Mouse (Mus musculus): ENCODE results near the gene P2ry6. TPM values are rescaled to one million over a fixed set of nuclear protein-coding genes. Genes with fewer than 3 reads are reported as not detected.

P2ry6 gene
- polyA plus RNA-seq, 1 experiment: 1.3 TPM

DNA sequence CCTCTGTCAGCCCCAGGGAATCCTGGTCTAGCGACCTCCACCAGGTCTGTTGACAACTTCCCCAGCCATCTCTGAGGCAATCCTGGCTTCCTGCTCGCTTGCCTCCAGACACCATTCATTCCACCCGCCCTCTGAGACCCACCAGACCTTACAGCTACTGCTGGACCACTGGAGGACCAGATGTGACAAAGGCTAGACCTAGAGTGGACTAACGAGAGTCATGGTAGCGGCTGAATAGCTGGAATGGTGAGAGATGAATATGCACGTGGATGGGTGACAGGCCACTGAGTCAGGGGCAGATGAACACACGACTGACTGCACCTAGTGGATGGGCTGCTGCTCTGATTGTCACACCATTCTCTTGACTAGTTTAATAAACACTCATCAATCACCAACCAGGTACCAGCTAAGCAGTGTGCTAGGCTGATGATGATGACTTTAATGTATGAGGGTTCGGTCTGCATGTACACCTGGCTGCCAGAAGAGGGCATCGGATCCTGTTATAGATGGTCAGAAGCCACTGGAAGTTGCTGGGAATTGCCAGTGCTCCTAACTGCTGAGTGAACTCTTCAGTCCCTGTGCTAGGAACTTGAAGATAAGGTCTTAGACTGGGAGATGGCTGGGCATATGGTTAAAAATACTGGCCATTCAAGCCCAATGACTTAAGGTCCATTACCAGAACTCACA is 71.9 kb downstream of the P2ry6 start:
- TF ChIP-seq POLR2A (IDR thresholded peaks at IDR 0.05; ENCODE audit: borderline replicate concordance, control insufficient read depth, low read depth, low read length) (no peak), CTCF (IDR thresholded peaks at IDR 0.05; ENCODE audit: control insufficient read depth, insufficient read depth, low read length) (peak; percentile 47)
- Histone ChIP-seq H3K4me1 (ENCODE audit: control insufficient read depth, insufficient read depth, low read length) (no peaks in the 10 kb centered on the region), H3K27ac (ENCODE audit: control insufficient read depth, insufficient read depth, low read depth, low read length, poor library complexity) (no peak overlapping the region), H3K4me3 (replicated peaks; ENCODE audit: control insufficient read depth, low read depth, low read length) (no peak overlapping the region)
- 60% methylated on average over 9 of the region's 9 CpGs for WGBS

DNA sequence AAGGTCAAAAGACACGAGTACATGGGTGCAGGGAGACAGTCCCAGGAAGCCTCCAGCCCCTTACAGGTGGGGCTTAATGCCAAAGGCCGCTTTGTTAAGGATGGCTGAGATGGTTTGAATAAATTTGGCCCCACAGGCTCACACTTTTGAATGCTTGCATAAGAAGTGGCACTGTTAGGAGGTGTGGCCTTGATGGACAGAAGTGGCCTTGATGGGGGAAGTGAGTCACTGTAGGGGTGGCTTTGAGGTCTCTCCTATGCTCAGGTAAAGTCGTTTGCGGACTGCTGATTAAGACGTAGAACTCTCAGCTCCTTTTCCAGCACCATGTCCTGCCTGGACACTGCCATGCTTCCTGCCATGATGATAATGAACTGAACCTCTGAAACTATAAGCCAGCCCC is 76.6 kb downstream of the P2ry6 start:
- 83% methylated on average over 5 of the region's 5 CpGs for WGBS

DNA sequence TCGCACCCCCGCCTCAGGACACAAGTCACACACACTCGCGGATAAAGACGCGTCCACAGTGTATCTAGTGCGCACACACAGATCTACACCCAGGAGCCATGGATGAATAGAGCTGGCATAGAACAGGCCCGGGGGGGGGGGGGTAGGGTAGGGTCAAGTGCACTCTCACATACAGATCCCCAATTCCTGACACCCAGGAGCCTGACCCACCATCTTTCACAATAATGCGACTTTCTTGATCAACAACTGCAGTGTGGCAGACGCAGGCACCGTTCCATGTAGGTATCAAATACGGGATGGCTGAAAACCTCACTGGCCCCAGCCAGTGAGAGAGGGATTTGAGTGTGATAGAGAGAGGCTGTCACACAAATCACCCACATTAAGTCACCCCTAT is 79.6 kb downstream of the P2ry6 start:
- Histone ChIP-seq H3K27ac (ENCODE audit: control insufficient read depth, insufficient read depth, low read depth, low read length, poor library complexity) (no peak overlapping the region; the same call in 1 of the 2 replicates), H3K4me1 (ENCODE audit: control insufficient read depth, insufficient read depth, low read length) (no peaks in the 10 kb centered on the region; the same call in 1 of the 2 replicates), H3K4me3 (replicated peaks; ENCODE audit: control insufficient read depth, low read depth, low read length) (no peak overlapping the region)
- 5% methylated on average over 12 of the region's 12 CpGs for WGBS
- no peak for TF ChIP-seq POLR2A (IDR thresholded peaks at IDR 0.05; ENCODE audit: borderline replicate concordance, control insufficient read depth, low read depth, low read length)
- TF ChIP-seq CTCF (IDR thresholded peaks at IDR 0.05; ENCODE audit: control insufficient read depth, insufficient read depth, low read length): no peak

More for the DNA sequence above, 76.6 kb downstream of the P2ry6 start:
- Histone ChIP-seq H3K4me1 (ENCODE audit: control insufficient read depth, insufficient read depth, low read length) (no peaks in the 10 kb centered on the region; the same call in 1 of the 2 replicates), H3K27ac (ENCODE audit: control insufficient read depth, insufficient read depth, low read depth, low read length, poor library complexity) (no peak overlapping the region), H3K4me3 (replicated peaks; ENCODE audit: control insufficient read depth, low read depth, low read length) (no peak overlapping the region)
- TF ChIP-seq CTCF (IDR thresholded peaks at IDR 0.05; ENCODE audit: control insufficient read depth, insufficient read depth, low read length): no peak
- TF ChIP-seq POLR2A (IDR thresholded peaks at IDR 0.05; ENCODE audit: borderline replicate concordance, control insufficient read depth, low read depth, low read length): no peak

DNA sequence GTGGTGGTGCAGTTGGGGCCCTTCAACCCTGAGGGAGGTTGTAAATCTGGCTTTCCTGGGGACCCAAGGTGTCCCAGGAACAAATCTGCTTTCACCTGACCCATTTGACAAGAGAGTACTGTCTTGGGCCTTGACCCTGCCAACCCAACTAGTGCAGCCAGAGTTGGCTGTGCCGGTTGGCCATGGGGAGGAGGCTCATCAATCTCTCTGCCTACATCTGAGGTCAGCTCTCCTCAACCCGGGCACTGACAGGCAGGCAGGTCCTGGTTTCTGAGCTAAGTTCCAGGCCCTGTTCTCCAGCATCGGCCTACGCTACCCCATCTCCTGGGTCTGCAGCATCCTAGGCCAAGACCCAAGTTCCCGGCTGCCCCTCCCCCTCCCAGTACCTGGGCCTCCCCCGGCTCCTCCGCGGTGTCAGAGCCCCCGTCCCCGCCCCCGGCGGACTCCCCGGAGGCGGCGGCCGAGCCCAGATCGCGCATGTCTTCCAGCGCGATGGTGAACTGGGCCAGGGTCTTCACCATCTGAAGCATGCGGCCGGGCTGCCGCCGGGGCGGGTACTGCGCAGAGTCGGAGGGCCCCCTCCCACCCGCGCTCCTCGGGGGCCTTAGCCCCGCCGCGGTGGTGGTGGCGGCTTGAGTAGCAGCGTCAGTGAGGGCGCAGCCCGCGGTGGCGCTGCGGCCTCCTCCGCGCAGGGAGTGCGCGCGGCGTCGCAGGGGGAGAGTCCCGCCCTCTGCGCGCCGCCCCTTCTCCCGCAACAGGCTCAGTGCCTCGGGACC is 80.2 kb downstream of the P2ry6 start:
- Histone ChIP-seq H3K27ac (ENCODE audit: control insufficient read depth, insufficient read depth, low read depth, low read length, poor library complexity) (no peak overlapping the region; the same call in 1 of the 2 replicates), H3K4me3 (replicated peaks; ENCODE audit: control insufficient read depth, low read depth, low read length) (no peak overlapping the region), H3K4me1 (ENCODE audit: control insufficient read depth, insufficient read depth, low read length) (no peaks in the 10 kb centered on the region; the same call in 1 of the 2 replicates)
- TF ChIP-seq CTCF (IDR thresholded peaks at IDR 0.05; ENCODE audit: control insufficient read depth, insufficient read depth, low read length) (no peak), POLR2A (IDR thresholded peaks at IDR 0.05; ENCODE audit: borderline replicate concordance, control insufficient read depth, low read depth, low read length) (no peak)
- WGBS: 5% methylated on average over 53 of the region's 53 CpGs

DNA sequence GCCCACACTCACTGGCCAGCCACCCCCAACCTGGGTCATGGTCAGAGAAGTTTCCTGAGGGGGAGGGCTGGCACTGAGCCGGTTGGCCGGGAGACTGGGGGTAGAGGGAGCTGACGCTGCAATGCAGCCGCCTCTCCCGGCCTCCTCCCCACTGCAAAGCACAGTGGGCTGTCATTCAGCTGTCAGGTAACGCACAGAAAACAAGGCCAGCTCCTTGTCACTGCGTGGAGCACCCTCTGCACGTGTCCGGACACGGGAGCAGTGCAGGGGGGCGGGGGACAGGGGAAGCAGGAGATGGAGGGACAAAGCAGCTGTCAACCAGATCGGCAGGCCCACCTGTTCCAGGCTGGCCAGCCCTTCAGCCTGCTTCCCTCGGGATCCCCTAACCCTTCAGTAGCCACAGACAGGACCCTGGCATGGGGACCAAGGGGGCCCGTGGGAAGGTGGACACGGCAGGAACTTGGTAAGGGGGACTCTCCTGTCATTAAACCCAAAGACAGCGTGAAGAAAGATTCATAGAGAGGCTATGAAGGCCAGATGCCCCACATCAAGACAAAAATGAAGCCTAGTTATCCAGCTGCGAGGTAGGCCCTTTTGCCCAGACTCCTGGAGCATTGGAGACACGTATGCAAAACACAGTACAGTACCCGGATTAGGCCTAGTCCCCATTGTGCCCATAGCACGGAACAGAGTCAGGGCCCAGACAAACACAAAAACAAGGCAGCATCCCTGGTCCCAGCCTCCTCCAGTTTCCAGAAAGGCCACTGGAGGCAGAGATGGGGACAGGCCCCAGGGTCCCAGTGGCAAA is 81.0 kb downstream of the P2ry6 start:
- Histone ChIP-seq H3K4me1 (ENCODE audit: control insufficient read depth, insufficient read depth, low read length) (no peaks in the 10 kb centered on the region; the same call in 1 of the 2 replicates), H3K4me3 (replicated peaks; ENCODE audit: control insufficient read depth, low read depth, low read length) (no peak overlapping the region), H3K27ac (ENCODE audit: control insufficient read depth, insufficient read depth, low read depth, low read length, poor library complexity) (no peak overlapping the region)
- 85% methylated on average over 20 of the region's 20 CpGs for WGBS
- TF ChIP-seq POLR2A (IDR thresholded peaks at IDR 0.05; ENCODE audit: borderline replicate concordance, control insufficient read depth, low read depth, low read length): no peak
- no peak for TF ChIP-seq CTCF (IDR thresholded peaks at IDR 0.05; ENCODE audit: control insufficient read depth, insufficient read depth, low read length)

Other genes starting within 250 kb of the P2ry6 start
- 22.5 and 46.1 TPM in 2 replicates for gene Relt, start 111.2 kb downstream of the P2ry6 start, polyA plus RNA-seq (2011; ENCODE audit: insufficient read depth, insufficient read length, low replicate concordance, missing spikeins)
- 2.6 and 8.9 TPM in 2 replicates for gene Arhgef17, start 42.5 kb downstream of the P2ry6 start, polyA plus RNA-seq (2011; ENCODE audit: insufficient read depth, insufficient read length, low replicate concordance, missing spikeins)
- 0.72 and 0.82 TPM in 2 replicates for gene P2ry2, start 38.2 kb upstream of the P2ry6 start, polyA plus RNA-seq (2011; ENCODE audit: insufficient read depth, insufficient read length, low replicate concordance, missing spikeins)
- 7.2 and 22.6 TPM in 2 replicates for gene Fchsd2, start 118.2 kb upstream of the P2ry6 start, polyA plus RNA-seq (2011; ENCODE audit: insufficient read depth, insufficient read length, low replicate concordance, missing spikeins)